Mouse (Mus musculus): ENCODE results near the gene Pla2g1b. TPM values are rescaled to one million over a fixed set of nuclear protein-coding genes. Genes with fewer than 3 reads are reported as not detected.
"Not testable (repeated sequence)": the region's sequence is repeated elsewhere in the genome, so short reads cannot be mapped to it uniquely, and the experiment has no call there.

Gene Pla2g1b
- polyA plus RNA-seq, 1 experiment from 2014 or later: 0.46 TPM

DNA sequence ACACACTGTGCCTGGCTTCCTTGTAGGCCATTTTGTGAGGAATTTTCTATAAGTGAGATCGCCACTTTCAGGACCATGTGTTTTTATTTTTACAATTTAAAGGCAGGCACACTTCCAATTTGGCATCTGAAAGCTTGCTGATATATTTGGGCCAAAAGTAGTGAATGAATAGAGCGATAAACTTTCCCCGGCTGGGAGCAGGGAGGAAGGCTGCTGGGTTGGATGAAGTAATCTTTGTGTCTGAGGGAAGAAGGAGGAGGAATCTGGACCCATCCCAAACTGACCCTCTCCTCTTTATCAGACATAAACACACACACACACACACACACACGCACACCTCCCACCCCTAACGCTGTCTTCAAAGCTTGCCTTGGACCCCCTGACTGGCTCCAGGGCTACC lies 27.4 kb downstream of the Pla2g1b start:
- WGBS: 63% methylated on average over 5 of the region's 5 CpGs
- Histone ChIP-seq H3K27ac (ENCODE audit: low read depth, low read length) (no peak overlapping the region), H3K9ac (ENCODE audit: low read depth, low read length) (no peak overlapping the region), H3K27me3 (ENCODE audit: control insufficient read depth, insufficient read depth, low read length) (no peaks in the 10 kb centered on the region), H3K4me3 (ENCODE audit: low read length) (no peak overlapping the region), H3K9me3 (ENCODE audit: control insufficient read depth, low read length) (no peaks in the 10 kb centered on the region), H3K4me1 (ENCODE audit: control insufficient read depth, insufficient read depth, low read length) (peaks cover 12% of the 10 kb centered on the region; the same call in 1 of the 2 replicates), H3K36me3 (ENCODE audit: control insufficient read depth, insufficient read depth, low read length) (no peaks in the 10 kb centered on the region), H3K4me2 (replicated peaks; ENCODE audit: low read depth, low read length) (no peak overlapping the region)
- ATAC-seq (ENCODE audit: low FRiP score, low TSS enrichment): no peak

DNA sequence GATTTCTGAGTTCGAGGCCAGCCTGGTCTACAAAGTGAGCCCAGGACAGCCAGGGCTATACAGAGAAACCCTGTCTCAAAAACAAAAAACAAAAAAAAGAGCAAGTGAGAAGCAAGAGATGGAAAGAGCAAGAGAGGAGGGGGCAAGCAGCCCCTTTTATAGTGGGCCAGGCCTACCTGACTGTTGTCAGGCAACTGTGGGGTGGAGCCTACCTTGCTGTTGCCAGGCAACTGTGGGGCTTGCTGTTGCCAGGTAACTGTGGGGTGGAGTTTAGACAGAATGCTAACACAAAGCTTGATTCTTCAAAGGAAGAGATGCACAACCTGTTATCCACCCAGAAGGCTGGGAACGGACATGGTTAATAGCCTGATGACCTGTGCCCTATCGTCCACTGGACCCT lies 29.6 kb downstream of the Pla2g1b start:
- not testable (repeated sequence) for H3K9me3 ChIP-seq (ENCODE audit: control insufficient read depth, low read length); H3K27ac ChIP-seq (ENCODE audit: low read depth, low read length); H3K4me2 ChIP-seq (replicated peaks; ENCODE audit: low read depth, low read length); H3K36me3 ChIP-seq (ENCODE audit: control insufficient read depth, insufficient read depth, low read length); H3K27me3 ChIP-seq (ENCODE audit: control insufficient read depth, insufficient read depth, low read length); H3K4me3 ChIP-seq (ENCODE audit: low read length); ATAC-seq (ENCODE audit: low FRiP score, low TSS enrichment); H3K9ac ChIP-seq (ENCODE audit: low read depth, low read length)
- peaks cover 12% of the 10 kb centered on the region; the same call in 1 of the 2 replicates for H3K4me1 ChIP-seq (ENCODE audit: control insufficient read depth, insufficient read depth, low read length)
- 84% methylated on average over 3 of the region's 3 CpGs for WGBS

DNA sequence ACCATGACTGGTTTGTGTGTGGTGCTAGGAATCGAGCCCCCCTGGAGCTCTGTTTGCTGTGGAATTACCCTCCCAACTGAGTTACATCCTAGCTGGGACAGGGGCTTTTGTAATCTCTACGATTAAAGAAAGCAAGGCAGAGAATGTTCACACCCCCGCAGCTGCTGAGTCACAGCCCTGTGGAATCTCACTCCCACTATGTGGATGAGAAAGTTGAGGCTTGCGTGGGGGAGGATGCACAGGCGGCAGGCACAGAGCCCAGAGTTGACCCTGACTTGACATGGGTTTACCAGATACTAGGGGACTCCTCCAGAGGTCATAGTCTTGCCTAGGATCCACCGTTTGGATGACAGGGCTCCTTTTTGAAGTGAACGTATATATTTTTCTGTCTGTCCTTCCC lies 31.0 kb downstream of the Pla2g1b start:
- Histone ChIP-seq H3K9me3 (ENCODE audit: control insufficient read depth, low read length) (no peaks in the 10 kb centered on the region), H3K4me3 (ENCODE audit: low read length) (no peak overlapping the region), H3K36me3 (ENCODE audit: control insufficient read depth, insufficient read depth, low read length) (no peaks in the 10 kb centered on the region), H3K4me1 (ENCODE audit: control insufficient read depth, insufficient read depth, low read length) (0 out of 2 replicates have a peak, but pooled peaks cover 3% of the 10 kb centered on the region), H3K4me2 (replicated peaks; ENCODE audit: low read depth, low read length) (no peak overlapping the region), H3K9ac (ENCODE audit: low read depth, low read length) (no peak overlapping the region), H3K27me3 (ENCODE audit: control insufficient read depth, insufficient read depth, low read length) (no peaks in the 10 kb centered on the region), H3K27ac (ENCODE audit: low read depth, low read length) (no peak overlapping the region)
- ATAC-seq (ENCODE audit: low FRiP score, low TSS enrichment): no peak
- 68% methylated on average over 7 of the region's 7 CpGs for WGBS

DNA sequence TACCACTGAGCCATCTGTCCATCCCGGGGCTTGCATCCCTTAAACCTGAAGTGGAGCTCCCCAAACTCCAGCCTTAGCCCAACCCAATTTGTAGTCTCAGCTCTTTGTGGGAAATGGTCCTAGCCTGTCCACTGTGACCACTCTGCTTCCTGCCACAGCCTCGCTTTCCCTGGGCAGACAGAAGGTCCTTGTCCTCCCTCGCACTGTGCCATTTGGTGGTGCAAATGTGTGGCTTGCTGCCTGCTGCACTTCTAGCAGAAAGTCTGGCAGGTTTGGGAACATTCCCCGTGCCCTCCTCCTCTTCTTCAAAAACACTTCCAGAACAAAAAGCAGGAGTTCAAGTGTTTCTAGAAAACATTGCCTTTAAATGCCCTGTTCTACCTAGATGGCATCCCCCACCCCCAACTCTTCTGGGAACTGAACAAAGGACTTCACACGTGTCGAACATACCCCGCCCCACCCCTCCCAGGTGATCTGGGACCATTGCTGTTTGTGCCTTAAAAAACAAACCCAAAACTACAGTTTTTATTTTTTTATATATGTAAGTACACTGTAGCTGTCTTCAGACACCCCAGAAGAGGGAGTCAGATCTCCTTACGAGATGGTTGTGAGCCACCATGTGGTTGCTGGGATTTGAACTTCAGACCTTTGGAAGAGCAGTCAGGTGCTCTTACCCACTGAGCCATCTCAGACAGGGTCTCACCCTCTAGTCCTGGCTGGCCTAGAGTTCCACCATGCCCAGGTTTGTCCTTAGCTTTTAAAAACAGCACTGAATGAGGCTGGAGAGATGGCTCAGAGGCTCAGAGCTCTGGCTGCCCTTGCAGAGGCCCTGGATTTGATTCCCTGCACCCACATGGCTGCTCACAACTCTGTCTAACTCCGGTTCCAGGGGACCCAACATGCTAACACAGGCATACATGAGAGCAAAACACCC lies 32.5 kb downstream of the Pla2g1b start:
- Histone ChIP-seq H3K4me1 (ENCODE audit: control insufficient read depth, insufficient read depth, low read length) (no peaks in the 10 kb centered on the region), H3K4me3 (ENCODE audit: low read length) (no peak overlapping the region), H3K9me3 (ENCODE audit: control insufficient read depth, low read length) (no peaks in the 10 kb centered on the region), H3K9ac (ENCODE audit: low read depth, low read length) (no peak overlapping the region), H3K36me3 (ENCODE audit: control insufficient read depth, insufficient read depth, low read length) (no peaks in the 10 kb centered on the region), H3K27ac (ENCODE audit: low read depth, low read length) (no peak overlapping the region), H3K4me2 (replicated peaks; ENCODE audit: low read depth, low read length) (no peak overlapping the region), H3K27me3 (ENCODE audit: control insufficient read depth, insufficient read depth, low read length) (no peaks in the 10 kb centered on the region)
- 41% methylated on average over 9 of the region's 9 CpGs for WGBS
- no peak for ATAC-seq (ENCODE audit: low FRiP score, low TSS enrichment)

DNA sequence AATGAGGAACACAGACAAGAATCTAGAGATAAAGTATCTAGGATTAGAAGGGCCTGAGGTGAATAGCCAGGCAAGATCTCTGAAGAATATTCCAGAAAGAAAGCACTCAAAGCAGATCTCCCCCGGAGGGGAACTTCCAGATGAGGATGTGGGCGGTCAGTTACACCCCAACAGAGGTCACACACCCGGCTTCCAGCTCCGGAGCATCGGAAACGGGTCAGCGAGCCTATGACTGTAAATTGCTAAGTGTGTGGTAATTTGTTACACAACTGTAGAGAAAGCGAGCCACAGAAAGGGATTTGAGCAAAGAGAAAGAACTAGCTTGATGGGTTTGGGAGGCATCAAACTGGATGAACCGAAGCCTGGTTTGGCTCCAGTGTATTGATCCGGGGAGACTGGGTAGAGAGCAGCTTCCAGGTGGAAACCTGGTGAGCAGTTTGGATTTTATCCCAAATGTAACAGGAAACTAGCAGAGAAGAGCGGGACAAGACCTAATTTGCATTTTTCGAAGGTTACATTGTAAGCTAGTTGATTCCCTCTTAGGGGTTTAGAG lies 34.4 kb downstream of the Pla2g1b start:
- Histone ChIP-seq H3K4me1 (ENCODE audit: control insufficient read depth, insufficient read depth, low read length) (no peaks in the 10 kb centered on the region), H3K27ac (ENCODE audit: low read depth, low read length) (no peak overlapping the region; the same call in 1 of the 2 replicates)
- WGBS: 51% methylated on average over 12 of the region's 12 CpGs

DNA sequence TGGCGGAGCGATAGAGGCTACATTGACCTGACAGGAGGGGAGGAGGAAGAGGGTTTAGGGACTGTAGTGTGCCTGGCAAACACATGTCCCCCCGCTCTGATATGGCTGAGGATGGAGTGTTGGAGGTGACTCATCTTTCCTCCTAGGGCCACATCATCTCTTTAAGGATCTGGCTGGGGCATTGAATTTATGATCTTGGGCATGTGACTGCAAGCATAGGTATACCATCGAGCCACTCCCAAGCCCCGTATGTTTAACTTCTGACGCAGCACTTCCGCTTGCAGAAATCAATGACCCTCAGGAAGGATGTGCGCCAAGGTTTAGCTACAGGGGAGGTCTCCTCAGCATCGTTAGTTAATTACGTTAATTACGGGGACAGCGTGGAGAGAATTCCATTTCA lies 37.0 kb downstream of the Pla2g1b start:
- Histone ChIP-seq H3K27ac (ENCODE audit: low read depth, low read length) (no peak overlapping the region), H3K4me1 (ENCODE audit: control insufficient read depth, insufficient read depth, low read length) (peaks cover 9% of the 10 kb centered on the region), H3K4me3 (ENCODE audit: low read length) (no peak overlapping the region), H3K36me3 (ENCODE audit: control insufficient read depth, insufficient read depth, low read length) (no peaks in the 10 kb centered on the region), H3K9ac (ENCODE audit: low read depth, low read length) (no peak overlapping the region), H3K9me3 (ENCODE audit: control insufficient read depth, low read length) (no peaks in the 10 kb centered on the region), H3K4me2 (replicated peaks; ENCODE audit: low read depth, low read length) (no peak overlapping the region), H3K27me3 (ENCODE audit: control insufficient read depth, insufficient read depth, low read length) (no peaks in the 10 kb centered on the region)
- no peak for ATAC-seq (ENCODE audit: low FRiP score, low TSS enrichment)
- 67% methylated on average over 12 of the region's 12 CpGs for WGBS

More for the DNA sequence above, 34.4 kb downstream of the Pla2g1b start:
- no peak for ATAC-seq (ENCODE audit: low FRiP score, low TSS enrichment)
- no peak overlapping the region for H3K4me2 ChIP-seq (replicated peaks; ENCODE audit: low read depth, low read length)
- no peaks in the 10 kb centered on the region for H3K9me3 ChIP-seq (ENCODE audit: control insufficient read depth, low read length)
- H3K36me3 ChIP-seq (ENCODE audit: control insufficient read depth, insufficient read depth, low read length): no peaks in the 10 kb centered on the region
- no peaks in the 10 kb centered on the region for H3K27me3 ChIP-seq (ENCODE audit: control insufficient read depth, insufficient read depth, low read length)
- no peak overlapping the region for H3K4me3 ChIP-seq (ENCODE audit: low read length)
- no peak overlapping the region for H3K9ac ChIP-seq (ENCODE audit: low read depth, low read length)

DNA sequence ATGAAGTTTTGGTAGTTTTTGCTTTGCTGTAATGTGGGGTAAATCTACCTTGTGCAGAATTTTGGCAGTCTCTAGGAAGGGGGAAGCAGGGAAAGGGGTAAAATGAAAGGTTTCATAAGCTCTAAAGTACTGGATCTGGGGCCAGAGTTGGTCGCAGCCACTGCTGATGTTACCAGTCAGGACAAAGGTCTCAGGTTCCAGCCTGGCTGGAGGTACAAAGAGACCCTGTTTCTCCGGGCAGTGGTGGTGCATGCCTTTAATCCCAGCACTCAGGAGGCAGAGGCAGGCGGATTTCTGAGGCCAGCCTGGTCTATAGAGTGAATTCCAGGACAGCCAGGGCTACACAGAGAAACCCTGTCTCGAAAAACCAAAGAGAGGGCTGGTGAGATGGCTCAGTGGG lies 39.6 kb downstream of the Pla2g1b start:
- ATAC-seq (ENCODE audit: low FRiP score, low TSS enrichment); H3K9ac ChIP-seq (ENCODE audit: low read depth, low read length); H3K36me3 ChIP-seq (ENCODE audit: control insufficient read depth, insufficient read depth, low read length); H3K4me2 ChIP-seq (replicated peaks; ENCODE audit: low read depth, low read length); H3K4me3 ChIP-seq (ENCODE audit: low read length); H3K27ac ChIP-seq (ENCODE audit: low read depth, low read length); H3K27me3 ChIP-seq (ENCODE audit: control insufficient read depth, insufficient read depth, low read length); H3K9me3 ChIP-seq (ENCODE audit: control insufficient read depth, low read length): not testable (repeated sequence)
- WGBS: 74% methylated on average over 4 of the region's 4 CpGs
- H3K4me1 ChIP-seq (ENCODE audit: control insufficient read depth, insufficient read depth, low read length): peaks cover 34% of the 10 kb centered on the region

DNA sequence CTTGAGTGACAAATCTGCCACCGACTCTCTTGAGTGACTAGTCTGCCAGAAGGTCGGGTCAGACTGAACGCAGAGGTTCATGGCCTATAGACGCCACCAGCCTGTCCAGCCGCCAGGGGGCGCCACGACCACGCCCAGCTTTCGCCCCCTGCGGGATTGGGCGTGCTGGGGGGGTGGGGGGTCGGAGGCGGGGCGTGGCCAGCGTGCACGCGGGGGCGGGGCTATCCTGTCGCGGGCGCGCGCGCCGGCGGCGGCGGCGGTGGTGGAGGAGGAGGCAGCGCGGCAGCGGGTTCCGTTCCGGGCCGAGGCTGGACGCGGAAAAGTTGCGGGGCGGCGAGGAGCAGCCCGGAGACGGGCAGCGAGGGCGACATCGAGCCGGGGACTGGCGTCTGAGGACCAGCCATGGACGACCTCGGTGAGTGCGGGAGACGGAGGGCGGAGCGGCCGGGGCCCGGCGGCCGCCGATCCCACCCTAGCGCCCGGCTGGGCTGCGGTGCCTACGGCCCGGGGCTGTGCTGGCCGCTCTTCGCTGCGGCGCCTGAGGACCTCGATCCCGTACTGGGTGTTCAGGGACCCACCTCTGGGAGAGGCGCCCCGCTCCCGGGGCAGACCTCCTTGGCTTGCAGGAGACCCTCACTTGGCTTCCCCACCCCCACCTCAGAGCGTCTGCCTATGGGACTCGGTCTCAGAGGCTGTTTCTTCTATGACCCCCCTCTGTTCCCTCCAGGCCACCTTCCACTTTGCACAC lies 40.6 kb downstream of the Pla2g1b start, which contains the start of gene Pxn:
Gene Pxn (plus strand): TSS at position 223 of the 748 bp plus-strand sequence.
- peak within 1 kb of the TSS; percentile 95 for H3K9ac ChIP-seq (ENCODE audit: low read depth, low read length)
- H3K4me1 ChIP-seq (ENCODE audit: control insufficient read depth, insufficient read depth, low read length): peaks cover 34% of the 10 kb centered on the region
- ATAC-seq (ENCODE audit: low FRiP score, low TSS enrichment): peak; percentile 77
- no peaks in the 10 kb centered on the region for H3K36me3 ChIP-seq (ENCODE audit: control insufficient read depth, insufficient read depth, low read length)
- H3K4me2 ChIP-seq (replicated peaks; ENCODE audit: low read depth, low read length): peak within 1 kb of the TSS; percentile 61
- H3K4me3 ChIP-seq (ENCODE audit: low read length): peak within 1 kb of the TSS; percentile 95
- 2% methylated on average over 37 of the region's 74 CpGs for WGBS
- H3K9me3 ChIP-seq (ENCODE audit: control insufficient read depth, low read length): no peaks in the 10 kb centered on the region
- H3K27me3 ChIP-seq (ENCODE audit: control insufficient read depth, insufficient read depth, low read length): no peaks in the 10 kb centered on the region
- no peak within 1 kb of the TSS; the same call in 1 of the 2 replicates for H3K27ac ChIP-seq (ENCODE audit: low read depth, low read length)
